Mouse (Mus musculus): ENCODE results near the gene Igf1.

DNA sequence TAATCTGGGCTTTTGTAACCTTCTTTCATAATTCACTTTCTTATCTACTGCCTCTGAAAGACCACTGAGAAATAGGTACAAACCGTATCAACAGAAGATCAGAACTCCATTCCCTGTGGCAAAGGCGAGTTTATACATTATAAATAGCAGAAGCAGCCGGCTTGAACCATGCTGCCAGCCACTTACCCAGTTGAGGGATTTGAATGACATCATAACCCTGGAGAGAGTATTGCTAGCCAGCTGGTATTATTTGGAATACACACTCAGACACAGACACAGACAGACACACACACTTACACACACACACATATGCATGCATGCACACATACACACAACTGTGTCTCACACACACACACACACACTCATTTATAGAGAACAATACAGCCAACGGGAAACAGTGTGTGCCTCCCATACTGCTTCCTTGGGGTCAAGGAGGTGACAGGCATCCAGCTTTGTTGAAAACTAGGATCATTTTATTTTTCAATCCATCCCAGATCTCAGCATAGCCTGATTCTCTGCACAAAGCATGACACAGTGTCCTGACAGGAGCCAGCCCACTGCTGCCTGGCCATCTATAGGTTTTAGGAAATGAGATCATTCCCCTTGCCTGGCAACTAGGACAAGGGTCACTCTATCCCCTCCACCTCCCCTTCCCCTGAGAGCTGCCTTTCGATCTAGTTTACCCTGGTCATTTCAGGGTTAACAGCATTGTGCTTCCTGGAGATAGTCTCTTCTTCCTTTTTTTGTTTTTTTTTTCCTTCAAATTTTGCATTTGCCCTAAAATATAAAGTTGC is at the start of gene Igf1:
- TF ChIP-seq CTCF (IDR thresholded peaks at IDR 0.05; ENCODE audit: borderline replicate concordance, extremely low read depth, insufficient read depth, insufficient read length) (no peak), POLR2A (IDR thresholded peaks at IDR 0.05; ENCODE audit: borderline replicate concordance, extremely low read depth, insufficient read depth, insufficient read length, poor library complexity, severe bottlenecking) (no peak)
